Mouse (Mus musculus): ENCODE measurements at regions not wholly inside any gene's neighbourhood (a gene's known extent, or its start where the extent isn't known, plus 50 kb on each side); places are given as distances from the start of the nearest gene placed in this dataset.

DNA sequence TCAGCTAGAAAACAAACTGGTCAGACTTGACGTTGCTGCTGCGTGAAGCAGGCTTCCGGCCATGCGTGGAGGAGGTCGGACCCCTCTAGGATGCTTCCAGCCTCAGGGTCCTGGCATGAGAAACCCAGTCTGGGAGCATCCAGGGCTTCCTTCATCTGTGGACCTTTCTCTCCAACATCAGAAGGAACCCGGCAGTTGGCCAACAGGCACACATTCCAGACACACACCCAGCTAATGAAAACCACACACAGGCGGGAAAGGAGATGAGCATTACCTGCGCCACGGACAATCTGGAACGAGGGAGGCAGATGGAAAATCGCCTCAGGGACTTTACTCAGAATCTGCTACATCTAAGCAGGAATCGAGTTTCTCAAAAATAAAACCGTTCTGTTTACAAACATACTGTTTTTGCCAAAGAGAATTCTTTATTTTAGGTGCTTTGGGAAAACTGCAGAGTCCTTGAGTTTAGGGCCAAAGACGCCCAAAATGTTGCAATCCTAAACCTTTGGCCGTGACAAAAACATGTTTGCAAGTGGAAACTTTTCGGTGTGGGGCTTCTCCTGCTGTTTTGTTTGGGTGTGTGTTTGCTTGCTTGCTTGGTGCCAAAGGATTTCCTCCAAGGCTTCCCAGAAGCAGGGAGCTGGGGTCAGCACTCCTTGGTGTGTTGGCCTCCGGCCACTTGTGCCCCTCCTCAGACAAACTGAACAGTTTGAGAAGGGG is 147.0 kb downstream of the Setd4 start:
- ATAC-seq (ENCODE audit: insufficient number of reproducible peaks, insufficient read depth, low FRiP score, low TSS enrichment, low read depth) = no peak
- H3K9ac ChIP-seq = no peak overlapping the region
- WGBS = 39% methylated on average over 17 of the region's 17 CpGs
- no peak overlapping the region for H3K4me3 ChIP-seq
- H3K27me3 ChIP-seq = peaks cover 19% of the 10 kb centered on the region; the same call in 1 of the 2 replicates
- peaks cover 53% of the 10 kb centered on the region for H3K4me1 ChIP-seq
- H3K36me3 ChIP-seq = no peaks in the 10 kb centered on the region
- peak overlapping the region; percentile 78 for H3K27ac ChIP-seq
- H3K9me3 ChIP-seq = no peaks in the 10 kb centered on the region
- peak overlapping the region; percentile 31 for H3K4me2 ChIP-seq

DNA sequence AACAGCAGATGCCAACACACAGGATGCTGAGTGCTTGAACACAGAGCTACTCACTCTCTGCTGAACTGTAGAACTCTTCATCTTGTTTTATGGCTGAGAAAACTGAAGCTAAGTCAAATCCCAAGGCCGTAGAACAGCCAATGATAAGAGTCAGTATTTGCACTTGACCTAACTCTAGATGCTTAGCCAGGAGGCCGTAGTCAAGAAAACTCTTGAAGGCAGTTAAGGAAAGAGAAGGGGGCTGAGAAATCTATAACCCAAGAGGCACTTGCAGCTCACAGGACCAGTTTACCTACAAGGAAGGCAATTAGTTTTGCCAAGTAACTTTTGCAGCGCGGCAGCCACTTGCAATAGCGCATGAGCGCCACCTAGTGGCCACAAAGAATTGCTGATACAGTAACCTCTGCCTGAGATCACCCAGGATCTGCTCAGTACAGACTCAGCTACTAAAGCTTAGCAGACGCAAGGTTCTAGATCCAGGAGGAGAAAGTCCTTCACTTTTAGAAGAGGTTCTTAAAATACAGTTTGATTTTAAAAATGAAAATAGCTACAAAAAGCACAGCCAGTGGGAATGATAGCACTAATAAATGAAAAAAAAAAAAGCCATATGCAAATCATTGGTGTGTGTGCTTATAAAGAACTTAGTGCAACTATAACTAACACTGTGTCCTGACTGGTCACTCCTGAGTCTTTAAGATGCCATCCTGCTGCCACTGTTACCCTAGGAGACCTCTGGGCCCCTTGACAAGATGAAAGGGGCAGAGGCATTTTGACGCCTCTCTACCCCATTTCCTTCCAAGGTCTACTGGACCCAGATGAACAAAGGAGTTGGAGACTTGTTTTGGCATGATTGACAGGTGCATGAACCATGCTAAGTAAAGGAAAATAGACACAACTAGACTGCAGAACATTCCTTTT is 149.5 kb downstream of the Setd4 start:
- Histone ChIP-seq H3K4me3 (no peak overlapping the region), H3K9me3 (no peaks in the 10 kb centered on the region), H3K9ac (no peak overlapping the region), H3K36me3 (no peaks in the 10 kb centered on the region), H3K27ac (no peak overlapping the region), H3K27me3 (peaks cover 15% of the 10 kb centered on the region; the same call in 1 of the 2 replicates), H3K4me2 (no peak overlapping the region), H3K4me1 (peaks cover 39% of the 10 kb centered on the region)
- WGBS = 28% methylated on average over 8 of the region's 8 CpGs
- ATAC-seq (ENCODE audit: insufficient number of reproducible peaks, insufficient read depth, low FRiP score, low TSS enrichment, low read depth) = no peak

DNA sequence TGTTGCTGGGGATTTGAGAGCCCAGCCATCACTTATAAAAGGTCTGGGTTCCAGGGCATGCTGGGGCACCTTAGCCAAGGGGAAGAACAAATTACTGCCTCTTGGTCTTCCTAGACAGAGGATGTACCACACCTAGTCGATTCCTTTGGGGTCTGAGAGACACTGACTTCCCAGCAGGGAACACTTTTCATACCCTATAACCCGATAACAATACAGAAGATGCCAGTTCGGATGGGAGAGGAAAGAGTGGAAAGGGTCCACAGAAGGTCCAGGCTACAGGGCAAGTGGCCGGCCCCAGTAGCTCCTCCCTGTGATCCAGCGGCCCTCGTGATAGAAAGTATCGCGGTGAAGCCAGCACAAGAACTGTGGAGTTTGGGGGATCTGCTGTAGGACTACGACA is 150.8 kb downstream of the Setd4 start:
- no peak overlapping the region for H3K4me2 ChIP-seq
- peaks cover 15% of the 10 kb centered on the region; the same call in 1 of the 2 replicates for H3K27me3 ChIP-seq
- 85% methylated on average over 9 of the region's 9 CpGs for WGBS
- H3K9ac ChIP-seq = no peak overlapping the region
- H3K4me3 ChIP-seq = no peak overlapping the region
- peaks cover 29% of the 10 kb centered on the region for H3K4me1 ChIP-seq
- H3K36me3 ChIP-seq = no peaks in the 10 kb centered on the region
- no peak for ATAC-seq (ENCODE audit: insufficient number of reproducible peaks, insufficient read depth, low FRiP score, low TSS enrichment, low read depth)
- no peaks in the 10 kb centered on the region for H3K9me3 ChIP-seq
- no peak overlapping the region for H3K27ac ChIP-seq

DNA sequence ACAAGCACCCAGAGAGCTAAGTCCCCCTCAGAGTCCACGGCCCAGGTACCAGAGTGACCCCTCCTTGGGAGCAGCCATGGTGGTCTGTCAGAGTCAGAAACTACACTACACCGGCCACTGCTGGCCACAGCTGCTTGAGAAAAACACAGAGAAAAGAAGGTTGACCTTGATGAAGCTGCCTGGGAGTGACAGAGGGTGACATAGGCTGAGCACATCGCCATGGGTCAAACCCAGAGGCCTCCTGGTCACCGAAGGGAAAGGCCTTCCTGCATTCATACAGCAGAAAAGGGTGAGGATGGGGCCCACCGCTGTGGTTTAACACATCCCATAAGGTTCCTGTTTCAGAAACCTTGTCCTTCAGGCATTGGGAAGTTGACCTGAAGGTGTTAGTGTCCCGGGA is 153.0 kb downstream of the Setd4 start:
- no peaks in the 10 kb centered on the region for H3K9me3 ChIP-seq
- ATAC-seq (ENCODE audit: insufficient number of reproducible peaks, insufficient read depth, low FRiP score, low TSS enrichment, low read depth) = no peak
- H3K4me2 ChIP-seq = no peak overlapping the region
- H3K4me3 ChIP-seq = no peak overlapping the region
- no peak overlapping the region for H3K27ac ChIP-seq
- no peaks in the 10 kb centered on the region for H3K36me3 ChIP-seq
- 83% methylated on average over 6 of the region's 6 CpGs for WGBS
- H3K27me3 ChIP-seq = peaks cover 15% of the 10 kb centered on the region; the same call in 1 of the 2 replicates
- peaks cover 18% of the 10 kb centered on the region for H3K4me1 ChIP-seq
- H3K9ac ChIP-seq = no peak overlapping the region

DNA sequence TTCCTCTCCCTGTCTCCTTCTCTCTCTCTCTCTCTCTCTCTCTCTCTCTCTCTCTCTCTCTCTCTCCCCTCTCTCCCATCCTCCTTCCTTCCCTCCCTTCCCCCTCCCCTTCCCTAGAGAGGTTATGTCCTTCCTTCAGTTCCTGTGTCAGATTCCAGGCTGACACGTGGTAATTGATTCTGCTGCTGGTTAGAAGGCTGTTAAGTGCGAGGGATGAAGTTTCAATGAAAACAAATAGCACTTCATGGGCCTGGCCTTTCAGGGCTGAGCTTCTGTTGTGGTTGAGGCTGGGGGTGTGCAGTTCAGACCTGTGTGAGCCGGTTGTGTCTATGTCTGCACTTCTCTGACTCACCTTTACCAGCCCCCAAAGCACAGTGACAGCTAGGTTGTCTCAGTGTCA is 153.9 kb downstream of the Setd4 start:
- WGBS = 7% methylated on average over 3 of the region's 3 CpGs
- no peak overlapping the region for H3K4me3 ChIP-seq
- H3K36me3 ChIP-seq = no peaks in the 10 kb centered on the region
- peaks cover 20% of the 10 kb centered on the region for H3K4me1 ChIP-seq
- H3K27me3 ChIP-seq = peaks cover 21% of the 10 kb centered on the region; the same call in 1 of the 2 replicates
- H3K4me2 ChIP-seq = no peak overlapping the region
- H3K27ac ChIP-seq = no peak overlapping the region
- no peak for ATAC-seq (ENCODE audit: insufficient number of reproducible peaks, insufficient read depth, low FRiP score, low TSS enrichment, low read depth)
- H3K9me3 ChIP-seq = no peaks in the 10 kb centered on the region
- no peak overlapping the region for H3K9ac ChIP-seq

DNA sequence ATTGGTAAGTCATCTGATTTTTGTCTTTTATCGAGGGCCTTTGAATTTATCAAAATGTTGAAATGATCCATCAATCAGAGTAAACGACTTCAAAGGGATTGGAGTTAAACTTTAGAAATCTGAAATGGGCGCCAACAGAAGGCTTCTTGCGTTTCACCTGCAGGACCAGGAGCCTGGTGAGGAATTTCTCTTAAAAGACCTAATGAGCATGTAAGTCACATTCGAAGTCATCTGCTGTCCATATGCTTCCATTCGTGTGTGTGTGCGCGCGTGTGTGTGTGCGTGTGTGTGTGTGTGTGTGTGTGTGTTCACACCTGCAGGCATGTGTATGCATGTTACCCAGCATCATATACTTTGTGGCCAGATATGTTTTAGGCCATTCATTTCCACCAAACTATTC is 155.7 kb downstream of the Setd4 start:
- no peak for ATAC-seq (ENCODE audit: insufficient number of reproducible peaks, insufficient read depth, low FRiP score, low TSS enrichment, low read depth)
- Histone ChIP-seq H3K4me3 (no peak overlapping the region), H3K9ac (no peak overlapping the region), H3K27ac (no peak overlapping the region), H3K4me2 (no peak overlapping the region), H3K4me1 (peaks cover 22% of the 10 kb centered on the region), H3K36me3 (no peaks in the 10 kb centered on the region), H3K27me3 (peaks cover 17% of the 10 kb centered on the region; the same call in 1 of the 2 replicates), H3K9me3 (no peaks in the 10 kb centered on the region)
- 67% methylated on average over 10 of the region's 10 CpGs for WGBS

DNA sequence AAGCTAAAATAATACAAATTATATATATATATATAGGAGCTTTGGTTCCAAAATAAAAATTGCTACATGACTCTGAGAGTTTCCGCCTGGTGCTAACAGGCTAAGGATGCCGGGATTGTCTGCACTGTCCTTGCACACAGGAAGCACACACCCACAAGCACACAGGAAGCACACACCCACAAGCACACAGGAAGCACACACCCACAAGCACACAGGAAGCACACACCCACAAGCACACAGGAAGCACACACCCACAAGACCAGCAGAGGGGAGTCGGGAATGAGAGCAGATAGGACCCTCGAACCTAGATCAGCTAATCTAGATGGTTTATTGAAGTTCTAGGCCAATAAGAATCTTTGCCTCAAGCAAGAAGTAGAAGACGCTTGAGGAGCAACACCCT is 156.9 kb downstream of the Setd4 start:
- peaks cover 30% of the 10 kb centered on the region for H3K4me1 ChIP-seq
- no peaks in the 10 kb centered on the region for H3K36me3 ChIP-seq
- ATAC-seq (ENCODE audit: insufficient number of reproducible peaks, insufficient read depth, low FRiP score, low TSS enrichment, low read depth) = no peak
- H3K27me3 ChIP-seq = peaks cover 17% of the 10 kb centered on the region; the same call in 1 of the 2 replicates
- WGBS = 94% methylated on average over 5 of the region's 5 CpGs
- H3K4me2 ChIP-seq = no peak overlapping the region
- no peak overlapping the region for H3K4me3 ChIP-seq
- H3K27ac ChIP-seq = no peak overlapping the region
- no peaks in the 10 kb centered on the region for H3K9me3 ChIP-seq
- no peak overlapping the region for H3K9ac ChIP-seq

DNA sequence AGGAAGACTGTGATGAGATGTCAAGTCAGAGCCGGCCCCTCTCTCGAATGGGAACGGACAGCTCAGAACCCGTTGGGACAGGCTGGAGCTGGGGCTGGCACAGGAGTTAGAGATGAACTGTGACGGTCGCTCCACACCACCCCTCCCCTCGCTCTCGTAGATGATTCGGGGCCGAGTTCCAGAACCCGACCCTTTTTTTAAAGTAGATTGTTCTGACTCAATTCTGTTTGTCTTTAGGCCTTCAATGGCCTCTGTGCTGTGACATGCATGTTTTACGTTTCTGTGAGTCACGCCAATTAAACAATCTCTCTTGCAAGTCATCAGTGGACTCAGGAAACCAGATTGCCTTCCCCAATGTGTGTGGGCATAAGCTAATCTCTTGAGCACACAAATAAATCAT is 157.7 kb downstream of the Setd4 start:
- WGBS = 57% methylated on average over 13 of the region's 13 CpGs
- H3K27me3 ChIP-seq = peaks cover 13% of the 10 kb centered on the region; the same call in 1 of the 2 replicates
- no peaks in the 10 kb centered on the region for H3K36me3 ChIP-seq
- no peak overlapping the region for H3K4me2 ChIP-seq
- peaks cover 35% of the 10 kb centered on the region for H3K4me1 ChIP-seq
- H3K9ac ChIP-seq = no peak overlapping the region
- no peak overlapping the region for H3K4me3 ChIP-seq
- H3K9me3 ChIP-seq = no peaks in the 10 kb centered on the region
- no peak for ATAC-seq (ENCODE audit: insufficient number of reproducible peaks, insufficient read depth, low FRiP score, low TSS enrichment, low read depth)
- H3K27ac ChIP-seq = no peak overlapping the region

DNA sequence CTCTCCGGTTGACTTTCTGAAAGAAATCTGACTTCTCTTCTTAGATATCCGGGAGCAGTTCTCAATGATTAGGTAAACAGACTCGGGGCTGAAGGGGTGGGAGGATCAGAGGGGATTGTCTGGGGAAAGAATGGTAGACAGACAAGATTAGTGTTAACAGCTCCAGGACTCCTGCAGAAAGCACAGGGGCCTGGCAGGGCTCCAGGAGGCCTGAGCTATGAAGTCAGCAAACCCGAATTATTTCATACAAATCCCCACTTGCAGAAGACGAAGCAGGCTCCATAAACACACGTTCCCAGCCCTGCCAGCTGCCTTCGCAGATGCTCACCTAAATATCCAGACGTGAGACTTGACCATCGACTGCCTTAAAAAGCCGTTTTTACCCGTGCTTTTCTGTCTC is 161.0 kb downstream of the Setd4 start:
- Histone ChIP-seq H3K4me2 (peak overlapping the region; percentile 14; the same call in 1 of the 2 replicates), H3K4me1 (peaks cover 38% of the 10 kb centered on the region), H3K9me3 (no peaks in the 10 kb centered on the region), H3K9ac (0 out of 2 replicates have a peak overlapping the region, but pooled peaks have one; percentile 6), H3K27ac (peak overlapping the region; percentile 73), H3K36me3 (no peaks in the 10 kb centered on the region), H3K27me3 (peaks cover 13% of the 10 kb centered on the region; the same call in 1 of the 2 replicates), H3K4me3 (no peak overlapping the region)
- 28% methylated on average over 11 of the region's 11 CpGs for WGBS
- no peak; the same call in 1 of the 2 replicates for ATAC-seq (ENCODE audit: insufficient number of reproducible peaks, insufficient read depth, low FRiP score, low TSS enrichment, low read depth)

DNA sequence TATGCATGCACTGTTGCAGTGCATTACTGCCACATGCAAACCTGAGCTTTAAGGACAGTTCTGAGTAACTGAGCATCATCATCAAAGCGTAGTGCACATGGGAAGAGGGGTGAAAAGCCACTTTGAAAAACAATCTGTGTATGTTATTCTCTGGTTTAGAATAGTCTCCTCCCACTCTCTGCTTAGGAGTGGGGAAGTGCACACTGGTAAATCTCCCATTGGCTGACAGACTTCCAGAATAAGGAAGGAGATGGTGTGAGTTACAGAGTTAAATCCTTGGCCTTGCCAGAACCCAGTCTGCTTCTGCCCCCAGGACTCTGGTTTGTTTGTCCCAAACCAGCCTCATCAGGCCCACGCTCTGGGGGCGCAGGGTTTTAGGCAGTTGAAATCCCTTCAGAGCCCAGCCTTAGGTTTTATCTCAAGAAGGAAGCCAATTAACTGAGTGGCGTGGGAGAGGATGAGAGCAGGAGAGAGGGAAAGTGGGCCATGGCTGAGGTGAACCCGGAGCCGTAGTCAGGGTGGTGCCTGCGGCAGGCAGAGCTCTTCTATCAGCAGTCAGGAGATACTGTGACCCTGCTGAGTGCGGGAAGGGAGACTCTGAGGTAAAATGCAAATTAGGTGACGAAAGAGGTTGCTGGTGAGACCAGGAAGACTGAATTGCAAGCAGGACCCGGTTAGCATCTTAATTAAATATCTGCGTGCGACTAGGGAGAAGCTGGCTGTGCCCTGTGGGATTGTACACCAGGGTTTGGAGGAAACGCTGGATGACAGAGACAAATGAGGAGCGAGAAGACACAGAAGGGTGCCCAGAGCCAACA is 166.0 kb downstream of the Setd4 start:
- Histone ChIP-seq H3K9me3 (no peaks in the 10 kb centered on the region), H3K27me3 (peaks cover 26% of the 10 kb centered on the region), H3K27ac (peak overlapping the region; percentile 57)

DNA sequence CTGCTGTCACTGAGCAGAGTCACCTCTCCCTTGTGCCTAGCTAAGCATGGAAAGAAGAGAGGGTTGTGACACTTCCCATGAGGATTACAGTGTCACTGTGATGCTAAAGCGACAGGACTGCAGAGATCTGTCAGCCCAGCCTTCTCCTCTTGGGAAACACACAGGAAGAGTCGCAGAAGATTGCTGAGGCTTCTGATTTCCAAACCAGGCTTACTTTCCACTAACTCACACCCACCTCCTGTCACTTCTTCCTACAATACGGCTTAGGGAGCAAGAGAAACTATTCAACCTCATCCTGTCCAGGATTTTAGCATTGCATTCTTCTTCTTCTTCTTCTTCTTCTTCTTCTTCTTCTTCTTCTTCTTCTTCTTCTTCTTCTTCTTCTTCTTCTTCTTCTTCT is 167.1 kb downstream of the Setd4 start:
- Histone ChIP-seq H3K9me3 (no peaks in the 10 kb centered on the region), H3K9ac (no peak overlapping the region), H3K27ac (no peak overlapping the region), H3K4me2 (no peak overlapping the region), H3K27me3 (peaks cover 26% of the 10 kb centered on the region), H3K36me3 (no peaks in the 10 kb centered on the region), H3K4me3 (no peak overlapping the region), H3K4me1 (peaks cover 20% of the 10 kb centered on the region)
- ATAC-seq (ENCODE audit: insufficient number of reproducible peaks, insufficient read depth, low FRiP score, low TSS enrichment, low read depth) = no peak
- 71% methylated on average over 3 of the region's 3 CpGs for WGBS

More for the DNA sequence above, 166.0 kb downstream of the Setd4 start:
- Histone ChIP-seq H3K4me2 (no peak overlapping the region), H3K36me3 (no peaks in the 10 kb centered on the region), H3K4me1 (peaks cover 26% of the 10 kb centered on the region), H3K4me3 (no peak overlapping the region), H3K9ac (0 out of 2 replicates have a peak overlapping the region, but pooled peaks have one; percentile 21)
- 20% methylated on average over 14 of the region's 14 CpGs for WGBS
- no peak; the same call in 1 of the 2 replicates for ATAC-seq (ENCODE audit: insufficient number of reproducible peaks, insufficient read depth, low FRiP score, low TSS enrichment, low read depth)
